Mouse (Mus musculus): ENCODE measurements around the gene Col16a1.

Gene Col16a1

GRCm38 (mm10) chr4:130125164-130125563 lies 77.5 kb downstream of the Col16a1 start:
- DNase-seq (ENCODE audit: inconsistent age in 2 of 2, low spot score in 1 of 2), result no peak

- DNase-seq (ENCODE audit: inconsistent age in 2 of 2, low spot score in 1 of 2), result peak; percentile 73 to 90
Measured at GRCm38 (mm10) chr4:130125935-130126334, 78.3 kb downstream of the Col16a1 start.

- no peak for DNase-seq (ENCODE audit: inconsistent age in 2 of 2, low spot score in 1 of 2)
Measured at GRCm38 (mm10) chr4:130128907-130129306, 81.3 kb downstream of the Col16a1 start.

- DNase-seq (ENCODE audit: inconsistent age in 2 of 2, low spot score in 1 of 2), result peak in 1 of 2 experiments; percentile 29
Measured at GRCm38 (mm10) chr4:130130082-130130481, 82.4 kb downstream of the Col16a1 start.

GRCm38 (mm10) chr4:130130641-130131350 lies 83.2 kb downstream of the Col16a1 start:
- peak; percentile 69 to 86 for DNase-seq (ENCODE audit: inconsistent age in 2 of 2, low spot score in 1 of 2)

GRCm38 (mm10) chr4:130131448-130132105 lies 83.9 kb downstream of the Col16a1 start:
- peak in 1 of 2 experiments; percentile 60 for DNase-seq (ENCODE audit: inconsistent age in 2 of 2, low spot score in 1 of 2)

GRCm38 (mm10) chr4:130133399-130133798 lies 85.8 kb downstream of the Col16a1 start:
- DNase-seq (ENCODE audit: inconsistent age in 2 of 2, low spot score in 1 of 2), result peak in 1 of 2 experiments; percentile 28

- peak; percentile 74 to 94 for DNase-seq (ENCODE audit: inconsistent age in 2 of 2, low spot score in 1 of 2)
Measured at GRCm38 (mm10) chr4:130138441-130139213, 91.0 kb downstream of the Col16a1 start.

- DNase-seq (ENCODE audit: inconsistent age in 2 of 2, low spot score in 1 of 2), result no peak
Measured at GRCm38 (mm10) chr4:130139214-130139492, 91.5 kb downstream of the Col16a1 start, which contains the start of gene Hcrtr1. TSS of gene Hcrtr1 (minus strand) at chr4:130139359.

- DNase-seq (ENCODE audit: inconsistent age in 2 of 2, low spot score in 1 of 2), result peak in 1 of 2 experiments; percentile 58
Measured at GRCm38 (mm10) chr4:130140992-130141402, 93.4 kb downstream of the Col16a1 start.

- DNase-seq (ENCODE audit: inconsistent age in 2 of 2, low spot score in 1 of 2), result peak; percentile 68 to 91
Measured at GRCm38 (mm10) chr4:130141786-130142185, 94.1 kb downstream of the Col16a1 start.

GRCm38 (mm10) chr4:130148405-130148804 lies 100.8 kb downstream of the Col16a1 start:
- DNase-seq (ENCODE audit: inconsistent age in 2 of 2, low spot score in 1 of 2), result no peak
